Mouse (Mus musculus) CH12.LX (cell line): ENCODE measurements around the gene Parp9. TPM values are rescaled to one million over a fixed set of nuclear protein-coding genes. Genes with fewer than 3 reads are reported as not detected.
"Not testable (repeated sequence)": the region's sequence is repeated elsewhere in the genome, so short reads cannot be mapped to it uniquely, and the experiment has no call there.

ENCODE experiments used
- DNase-seq: peaks from one replicate; pipeline ENCODE4 v3.0.0-alpha.2; 2013; ENCODE audit errors: extremely low read depth
- H3K27ac ChIP-seq: 2 replicates; pipeline ENCODE4 v1.5.1; 2012; ENCODE audit warnings: low read depth, mild to moderate bottlenecking, control low read depth, moderate library complexity; ENCODE audit not compliant: insufficient read depth
- H3K27me3 ChIP-seq: replicated peaks from 2 replicates; pipeline ENCODE3; 2012; ENCODE audit warnings: inconsistent platforms
- H3K36me3 ChIP-seq, 2 experiments: replicated peaks in 1 of 2; 2 replicates each; pipeline versions ENCODE3 to v1.6.1; 2012; ENCODE audit warnings: inconsistent platforms in 1 of 2, low read length in 1 of 2, mild to moderate bottlenecking in 1 of 2, mixed read lengths in 1 of 2, moderate library complexity in 1 of 2; ENCODE audit not compliant: control insufficient read depth in 1 of 2, insufficient read depth in 1 of 2
- H3K4me1 ChIP-seq, 2 experiments: 2 replicates each; pipeline ENCODE4 v1.6.1; 2012; ENCODE audit warnings: inconsistent platforms in 1 of 2, moderate library complexity in 1 of 2; ENCODE audit not compliant: insufficient read depth in 2 of 2, control insufficient read depth in 1 of 2
- H3K4me2 ChIP-seq: 2 replicates; pipeline ENCODE4 v1.6.1; 2012; ENCODE audit warnings: low read depth, mild to moderate bottlenecking, control low read depth; ENCODE audit not compliant: poor library complexity, insufficient read depth, severe bottlenecking
- H3K4me3 ChIP-seq, 3 experiments: fragments of 150-350 bp in 1 of 3; sonication (generic) in 1 of 3; replicated peaks in 1 of 3; 2 replicates each; pipeline versions ENCODE3 to v1.5.1; 2011 to 2012; ENCODE audit warnings: low read depth in 2 of 3, low read length in 2 of 3, mild to moderate bottlenecking in 2 of 3, moderate library complexity in 2 of 3, control low read depth in 1 of 3, improper control_type of control experiment in 1 of 3, inconsistent platforms in 1 of 3, mixed read lengths in 1 of 3; ENCODE audit not compliant: poor library complexity in 1 of 3
- H3K79me2 ChIP-seq: replicated peaks from 2 replicates; pipeline ENCODE4 v1.6.1; 2012; ENCODE audit warnings: mild to moderate bottlenecking, moderate library complexity; ENCODE audit not compliant: control insufficient read depth, poor library complexity, insufficient read depth, severe bottlenecking; ENCODE audit errors: extremely low read depth
- H3K9ac ChIP-seq: 2 replicates; pipeline ENCODE4 v1.6.1; 2012; ENCODE audit warnings: low read depth, mild to moderate bottlenecking, control low read depth, moderate library complexity; ENCODE audit not compliant: insufficient read depth
- H3K9me3 ChIP-seq: replicated peaks from 2 replicates; pipeline ENCODE3; 2012; ENCODE audit warnings: low read length, inconsistent platforms, mixed read lengths
- CHD1 ChIP-seq: IDR thresholded peaks from 2 replicates; pipeline ENCODE4 v1.6.1; 2012; ENCODE audit warnings: low read depth, low read length, improper control_type of control experiment, inconsistent platforms
- CHD2 ChIP-seq: IDR thresholded peaks from 2 replicates; pipeline ENCODE4 v1.6.1; 2011; ENCODE audit warnings: low read length, improper control_type of control experiment
- EP300 ChIP-seq: IDR thresholded peaks from 2 replicates; pipeline ENCODE4 v1.6.1; 2011; ENCODE audit warnings: low read length, improper control_type of control experiment
- ETS1 ChIP-seq: conservative IDR thresholded peaks from 2 replicates; pipeline ENCODE4 v1.6.1; 2012; ENCODE audit warnings: low read depth, mild to moderate bottlenecking, inconsistent platforms, low read length, improper control_type of control experiment, moderate library complexity
- MAFK ChIP-seq: IDR thresholded peaks from 2 replicates; pipeline ENCODE4 v1.6.1; 2011; ENCODE audit warnings: low read length, improper control_type of control experiment; ENCODE audit not compliant: insufficient replicate concordance
- MAX ChIP-seq: IDR thresholded peaks from 2 replicates; pipeline ENCODE4 v1.6.1; 2011; ENCODE audit warnings: low read length, improper control_type of control experiment
- MXI1 ChIP-seq: IDR thresholded peaks from 2 replicates; pipeline ENCODE4 v1.6.1; 2011; ENCODE audit warnings: mild to moderate bottlenecking, low read depth, low read length, improper control_type of control experiment
- MYC ChIP-seq: IDR thresholded peaks from 2 replicates; pipeline ENCODE4 v1.6.1; 2011; ENCODE audit warnings: low read depth, mild to moderate bottlenecking, improper control_type of control experiment, low read length
- PAX5 ChIP-seq: IDR thresholded peaks from 2 replicates; pipeline ENCODE4 v1.6.1; 2012; ENCODE audit warnings: low read length, inconsistent platforms, mixed read lengths
- RAD21 ChIP-seq: IDR thresholded peaks from 2 replicates; pipeline ENCODE4 v1.6.1; 2011; ENCODE audit warnings: low read depth, mild to moderate bottlenecking, low read length, improper control_type of control experiment, moderate library complexity
- RCOR1 ChIP-seq: conservative IDR thresholded peaks from 2 replicates; pipeline ENCODE4 v1.6.1; 2012; ENCODE audit warnings: low read depth, mild to moderate bottlenecking, inconsistent platforms, low read length, improper control_type of control experiment
- SIN3A ChIP-seq: IDR thresholded peaks from 2 replicates; pipeline ENCODE4 v1.6.1; 2012; ENCODE audit warnings: low read length, improper control_type of control experiment, inconsistent platforms
- TBP ChIP-seq: conservative IDR thresholded peaks from 2 replicates; pipeline ENCODE4 v1.6.1; 2011; ENCODE audit warnings: low read depth, low read length, improper control_type of control experiment
- TCF12 ChIP-seq: IDR thresholded peaks from 2 replicates; pipeline ENCODE4 v1.6.1; 2014; ENCODE audit warnings: low read depth, mild to moderate bottlenecking, inconsistent platforms, low read length, improper control_type of control experiment
- UBTF ChIP-seq: IDR thresholded peaks from 2 replicates; pipeline ENCODE4 v1.6.1; 2012; ENCODE audit warnings: low read depth, mild to moderate bottlenecking, inconsistent platforms, low read length, improper control_type of control experiment, moderate library complexity
- USF2 ChIP-seq: conservative IDR thresholded peaks from 2 replicates; pipeline ENCODE4 v1.6.1; 2011; ENCODE audit warnings: low read depth, low read length, improper control_type of control experiment
- dilution Hi-C: fragments of 300-500 bp; cut with MboI; formaldehyde crosslinking; loops from 2 replicates; pipeline ENCODE4 v1.14.3; 2020; ENCODE audit warnings: low sequenced_read_pairs; ENCODE audit not compliant: extremely low pct_unique_long_range_greater_than_20kb, extremely low pct_ligation_motif_present
- in situ Hi-C: fragments of 300-500 bp; cut with MboI; formaldehyde crosslinking; loops from 3 replicates; pipeline ENCODE4 v1.14.3; 2019; ENCODE audit warnings: low sequenced_read_pairs, low pct_ligation_motif_present, low pct_unique_long_range_greater_than_20kb, mixed read lengths
- polyA plus RNA-seq: library from polyadenylated mRNA; unstranded; fragments of >175 nt; gene quantifications from 2 replicates; pipeline ENCODE4 v1.2.1, GENCODE M21; 2012; ENCODE audit warnings: low read depth; ENCODE audit not compliant: insufficient read length
- total RNA-seq, 2 experiments: library from RNA; depleted of rRNA; stranded (reverse); fragments of 300-350 nt in 1 of 2; fragments of >200 nt in 1 of 2; gene quantifications; 2 replicates each; pipeline ENCODE4 v1.2.3; 2012 to 2014

Gene Parp9
- total and polyA plus RNA-seq, 3 experiments, result 30.3 to 53.1 (median 33.2) TPM

- H3K4me3 ChIP-seq, dilution Hi-C loops, H3K27ac ChIP-seq, in situ Hi-C loops, H3K4me2 ChIP-seq: not testable (repeated sequence)
- peaks cover 15 to 44% of the 10 kb centered on the region in 2 experiments for H3K36me3 ChIP-seq
- 0 out of 2 replicates have a peak, but pooled peaks have one; percentile 63 for TF ChIP-seq TBP
- TF ChIP-seq, all 38 proteins: peak for 1; not testable (repeated sequence) for 37
- H3K27me3 ChIP-seq, H3K4me1 ChIP-seq, H3K9ac ChIP-seq, DNase-seq, H3K9me3 ChIP-seq: not testable (repeated sequence)
- H3K79me2 ChIP-seq, result peaks cover 47% of the 10 kb centered on the region
Observed at GRCm38 (mm10) chr16:35998852-35999251, 60.6 kb downstream of the Parp9 start.

GRCm38 (mm10) chr16:36008396-36008795 lies 70.1 kb downstream of the Parp9 start:
- H3K36me3 ChIP-seq, result peaks cover 21 to 72% of the 10 kb centered on the region in 2 experiments
- no peak overlapping the region for H3K4me2 ChIP-seq
- TF ChIP-seq PAX5 (no peak), RCOR1 (no peak), ETS1 (no peak), CHD1 (no peak), RAD21 (no peak)
- peaks cover 10% of the 10 kb centered on the region for H3K79me2 ChIP-seq
- dilution Hi-C loops, result no loop called here
- no peaks in the 10 kb centered on the region for H3K4me1 ChIP-seq
- H3K9ac ChIP-seq, result no peak overlapping the region
- no peaks in the 10 kb centered on the region for H3K9me3 ChIP-seq
- no peak overlapping the region for H3K27ac ChIP-seq
- no peak for DNase-seq
- H3K4me3 ChIP-seq, result no peak overlapping the region
- H3K27me3 ChIP-seq, result no peaks in the 10 kb centered on the region
- in situ Hi-C loops, result no loop called here

GRCm38 (mm10) chr16:36016335-36016734 lies 78.1 kb downstream of the Parp9 start:
- no peaks in the 10 kb centered on the region for H3K27me3 ChIP-seq
- dilution Hi-C loops (no loop called here), in situ Hi-C loops (no loop called here)
- peaks cover 21 to 79% of the 10 kb centered on the region in 2 experiments for H3K36me3 ChIP-seq
- no peak overlapping the region; the same call in 1 of the 2 replicates for H3K27ac ChIP-seq
- H3K9me3 ChIP-seq, result no peaks in the 10 kb centered on the region
- TF ChIP-seq MAX, result peak; percentile 36; the same call in 1 of the 2 replicates
- no peak for TF ChIP-seq MAFK
- TF ChIP-seq RCOR1, result 0 out of 2 replicates have a peak, but pooled peaks have one; percentile 54
- TF ChIP-seq UBTF, result no peak
- TF ChIP-seq TCF12, result 0 out of 2 replicates have a peak, but pooled peaks have one; percentile 12
- TF ChIP-seq USF2, result no peak
- 0 out of 2 replicates have a peak, but pooled peaks have one; percentile 36 for TF ChIP-seq EP300
- 0 out of 2 replicates have a peak, but pooled peaks have one; percentile 47 for TF ChIP-seq SIN3A
- 0 out of 2 replicates have a peak, but pooled peaks have one; percentile 35 for TF ChIP-seq MXI1
- TF ChIP-seq MYC, result 0 out of 2 replicates have a peak, but pooled peaks have one; percentile 52
- TF ChIP-seq CHD2, result 0 out of 2 replicates have a peak, but pooled peaks have one; percentile 27
- DNase-seq, result no peak
- H3K4me2 ChIP-seq, result peak overlapping the region; percentile 98
- peaks cover 0 to 19% of the 10 kb centered on the region in 2 experiments; a peak in 2 of 4 replicates for H3K4me1 ChIP-seq
- no peak overlapping the region for H3K4me3 ChIP-seq
- peak overlapping the region; percentile 56; the same call in 1 of the 2 replicates for H3K9ac ChIP-seq
- 0 out of 2 replicates have a peak, but pooled peaks cover 3% of the 10 kb centered on the region for H3K79me2 ChIP-seq
